Mouse (Mus musculus) liver, postnatal 0 days (tissue): ENCODE data around the gene Zfp248. TPM values are rescaled to one million over a fixed set of nuclear protein-coding genes. Genes with fewer than 3 reads are reported as not detected.
A peak's percentile ranks its signal among the peaks of the same experiment; 100 is the strongest.

Experiments
- ATAC-seq: fragments of 200-750 bp; cut with Nextera tagmentation; 2 replicates; pipeline ENCODE4 v1.8.0; 2017; ENCODE audit warnings: mild to moderate bottlenecking, moderate library complexity
- DNase-seq: peaks from one replicate; pipeline ENCODE4 v3.0.0-alpha.2; 2016
- H3K27ac ChIP-seq: fragments of 300-500 bp; sonication (generic); 2 replicates; pipeline ENCODE4 v1.5.1; 2014; ENCODE audit warnings: antibody characterized with exemption, moderate library complexity, mild to moderate bottlenecking, low read depth
- H3K27me3 ChIP-seq: fragments of 300-500 bp; sonication (generic); 2 replicates; pipeline ENCODE4 v1.6.1; 2014; ENCODE audit warnings: low read length, control low read depth, mixed read lengths; ENCODE audit not compliant: insufficient read depth
- H3K36me3 ChIP-seq: fragments of 300-500 bp; sonication (generic); replicated peaks from 2 replicates; pipeline ENCODE4 v1.6.1; 2014; ENCODE audit warnings: mild to moderate bottlenecking, control low read depth, low read length, moderate library complexity, mixed read lengths; ENCODE audit not compliant: insufficient read depth
- H3K4me1 ChIP-seq: fragments of 300-500 bp; sonication (generic); 2 replicates; pipeline ENCODE4 v1.6.1; 2014; ENCODE audit warnings: antibody characterized with exemption, mild to moderate bottlenecking, control low read depth; ENCODE audit not compliant: insufficient read depth
- H3K4me2 ChIP-seq: fragments of 300-500 bp; sonication (generic); 2 replicates; pipeline ENCODE4 v1.6.1; 2014; ENCODE audit warnings: low read depth, mild to moderate bottlenecking, low read length, moderate library complexity, mixed read lengths
- H3K4me3 ChIP-seq: fragments of 300-500 bp; sonication (generic); 2 replicates; pipeline ENCODE4 v1.5.1; 2014; ENCODE audit warnings: low read depth, low read length
- H3K9ac ChIP-seq: fragments of 300-500 bp; sonication (generic); replicated peaks from 2 replicates; pipeline ENCODE4 v1.6.1; 2014; ENCODE audit warnings: mild to moderate bottlenecking, moderate library complexity
- H3K9me3 ChIP-seq: fragments of 300-500 bp; sonication (generic); 2 replicates; pipeline ENCODE4 v1.6.1; 2016; ENCODE audit warnings: mild to moderate bottlenecking, control low read depth, low read length, mixed read lengths
- CTCF ChIP-seq: sonication (generic); IDR thresholded peaks from 2 replicates; pipeline ENCODE4 v1.5.1; 2016; ENCODE audit warnings: antibody characterized with exemption, low read depth
- EP300 ChIP-seq: IDR thresholded peaks from 2 replicates; pipeline ENCODE4 v1.6.1; 2016; ENCODE audit warnings: antibody characterized with exemption, low read depth, mild to moderate bottlenecking
- WGBS: fragments of 180-500 bp; shearing (Covaris S2); extraction: QIAGEN DNeasy Blood & Tissue Kit; methylation state at CpG from one replicate; pipeline ENCODE4 v1.1.7; 2014; ENCODE audit not compliant: insufficient replicate concordance; 5-methylcytosine and 5-hydroxymethylcytosine counted together
- polyA plus RNA-seq: library from polyadenylated mRNA; unstranded; fragments of >200 nt; fragmentation: Nextera tagmentation; extraction: Ambion mirVana; gene quantifications from 2 replicates; pipeline ENCODE4 v1.2.1, GENCODE M21; 2015

The Zfp248 gene
- polyA plus RNA-seq, 1 experiment from 2014 or later: 0.53 TPM

DNA sequence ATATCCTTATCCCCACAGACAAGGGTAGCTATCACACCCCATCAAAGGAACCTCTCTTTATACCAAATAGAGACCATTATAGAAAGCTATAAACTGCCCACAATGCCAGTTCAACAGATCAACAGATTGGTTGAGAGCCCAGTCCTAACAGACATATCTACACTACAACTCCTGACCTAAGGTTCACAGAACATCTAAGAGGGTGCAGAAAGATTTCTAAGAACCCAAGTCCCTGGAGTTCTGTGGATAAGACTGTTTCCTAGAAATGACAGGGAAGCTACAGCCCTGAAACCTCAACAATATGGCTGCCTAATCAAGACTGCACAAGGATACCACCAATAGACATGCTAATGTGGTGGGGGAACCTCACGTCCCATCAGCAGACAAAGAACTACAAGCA lies 44.9 kb downstream of the Zfp248 start:
- peak; percentile 17; the same call in 1 of the 2 replicates for ATAC-seq
- no peak overlapping the region for H3K4me2 ChIP-seq
- DNase-seq: no peak
- no peak overlapping the region for H3K4me3 ChIP-seq
- WGBS: 74% methylated on average over 1 of the region's 1 CpGs
- H3K4me1 ChIP-seq: no peaks in the 10 kb centered on the region
- TF ChIP-seq CTCF: no peak
- TF ChIP-seq EP300: no peak
- peaks cover 69% of the 10 kb centered on the region for H3K36me3 ChIP-seq
- no peak overlapping the region for H3K27ac ChIP-seq
- H3K9me3 ChIP-seq: no peaks in the 10 kb centered on the region
- H3K9ac ChIP-seq: no peak overlapping the region
- H3K27me3 ChIP-seq: no peaks in the 10 kb centered on the region

DNA sequence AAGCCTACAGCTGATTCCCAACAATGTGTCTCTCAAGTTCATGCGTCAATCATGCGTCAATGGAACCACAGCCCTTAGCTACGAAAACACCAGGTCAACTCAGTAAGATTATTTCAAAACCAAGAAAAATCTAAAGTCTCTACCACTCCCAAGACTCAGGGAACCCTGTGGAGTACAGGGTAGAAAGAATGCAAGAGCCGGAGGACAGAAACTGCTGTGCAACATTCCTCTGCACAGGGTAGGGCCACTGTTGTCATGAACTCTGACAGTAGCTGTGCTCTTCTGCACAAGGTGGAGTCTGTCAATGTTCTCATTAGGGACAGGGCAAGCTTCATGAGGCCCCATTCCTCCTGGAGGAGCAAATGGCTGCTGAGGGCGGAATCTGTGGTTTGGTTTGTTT lies 46.8 kb downstream of the Zfp248 start:
- Histone ChIP-seq H3K4me1 (no peaks in the 10 kb centered on the region), H3K27ac (no peak overlapping the region), H3K9me3 (no peaks in the 10 kb centered on the region), H3K27me3 (no peaks in the 10 kb centered on the region), H3K36me3 (peaks cover 74% of the 10 kb centered on the region), H3K4me3 (no peak overlapping the region), H3K9ac (no peak overlapping the region), H3K4me2 (no peak overlapping the region)
- 86% methylated on average over 5 of the region's 5 CpGs for WGBS
- ATAC-seq: no peak
- DNase-seq: no peak
- no peak for TF ChIP-seq EP300
- no peak for TF ChIP-seq CTCF

DNA sequence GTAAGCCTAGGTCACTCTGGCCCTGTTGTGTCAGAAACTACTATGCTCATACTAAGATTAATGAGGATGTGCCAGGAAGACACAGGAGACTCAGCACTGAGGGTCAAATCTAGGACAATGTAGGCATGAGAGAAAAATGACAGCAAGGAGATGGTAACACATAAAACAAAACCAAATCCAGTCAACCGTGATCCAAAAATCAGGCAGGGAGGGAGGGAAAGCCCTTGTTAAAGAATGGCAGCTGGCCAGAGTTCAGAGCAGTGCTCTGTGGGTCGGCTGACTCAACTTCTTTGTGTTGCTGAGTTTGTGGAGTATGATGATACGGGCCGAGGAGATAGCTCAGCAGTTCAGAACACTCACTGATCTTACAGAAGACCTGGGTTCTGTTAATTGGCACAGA lies 48.9 kb downstream of the Zfp248 start:
- no peaks in the 10 kb centered on the region for H3K4me1 ChIP-seq

DNA sequence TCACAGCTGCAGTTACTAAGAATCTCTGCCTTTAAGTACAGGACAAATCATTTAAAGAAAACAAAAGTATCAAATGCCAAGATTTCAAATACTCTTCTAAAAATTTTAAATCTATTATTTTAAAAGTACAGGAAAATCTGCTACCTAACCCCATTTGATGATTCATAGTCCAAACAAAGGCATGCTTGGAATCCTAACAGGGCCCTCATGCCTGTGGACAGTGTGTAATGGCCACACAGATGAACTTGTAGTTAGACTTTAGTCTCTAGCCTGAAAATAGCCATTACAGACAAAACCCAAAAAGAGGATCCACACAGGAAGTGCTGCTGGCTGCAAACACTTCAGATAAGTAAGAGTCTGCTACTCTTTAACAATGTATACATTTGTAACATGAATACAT lies 64.6 kb downstream of the Zfp248 start:
- Histone ChIP-seq H3K4me1 (no peaks in the 10 kb centered on the region), H3K27me3 (no peaks in the 10 kb centered on the region), H3K27ac (no peak overlapping the region), H3K9ac (no peak overlapping the region), H3K9me3 (no peaks in the 10 kb centered on the region), H3K4me3 (no peak overlapping the region), H3K4me2 (no peak overlapping the region), H3K36me3 (peaks cover 66% of the 10 kb centered on the region)
- TF ChIP-seq CTCF (no peak), EP300 (no peak)
- no peak for ATAC-seq
- DNase-seq: no peak

More for the DNA sequence above, 48.9 kb downstream of the Zfp248 start:
- no peak for TF ChIP-seq EP300
- TF ChIP-seq CTCF: no peak
- Histone ChIP-seq H3K9me3 (no peaks in the 10 kb centered on the region), H3K27me3 (no peaks in the 10 kb centered on the region), H3K4me3 (no peak overlapping the region), H3K27ac (no peak overlapping the region), H3K4me2 (no peak overlapping the region), H3K9ac (no peak overlapping the region), H3K36me3 (peaks cover 63% of the 10 kb centered on the region)
- no peak for ATAC-seq
- no peak for DNase-seq
- WGBS: 75% methylated on average over 4 of the region's 4 CpGs

DNA sequence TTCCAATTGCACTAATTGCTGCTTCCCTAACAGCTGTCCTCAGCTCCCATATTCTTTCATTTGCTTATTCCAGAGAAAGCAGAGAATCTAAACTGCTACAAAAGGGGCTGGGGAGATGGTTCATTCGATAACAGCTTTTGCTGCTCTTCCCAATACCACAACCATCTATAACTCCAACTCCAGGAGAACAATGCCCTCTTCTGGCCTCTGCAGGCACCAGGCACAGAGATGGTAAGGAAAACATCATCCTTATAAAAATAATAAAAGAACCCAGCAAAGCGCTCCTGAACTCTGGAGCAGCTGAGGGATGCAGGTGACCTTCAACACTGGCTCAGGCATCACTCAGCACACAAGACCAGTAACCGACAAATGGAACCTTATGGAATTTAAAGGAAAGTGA lies 69.4 kb downstream of the Zfp248 start:
- H3K4me2 ChIP-seq: no peak overlapping the region
- peaks cover 51% of the 10 kb centered on the region for H3K36me3 ChIP-seq
- no peak overlapping the region for H3K4me3 ChIP-seq
- no peaks in the 10 kb centered on the region for H3K4me1 ChIP-seq
- DNase-seq: no peak
- no peak overlapping the region for H3K27ac ChIP-seq
- ATAC-seq: no peak
- TF ChIP-seq CTCF: 0 out of 2 replicates have a peak, but pooled peaks have one; percentile 8
- no peak for TF ChIP-seq EP300
- no peaks in the 10 kb centered on the region for H3K27me3 ChIP-seq
- H3K9me3 ChIP-seq: no peaks in the 10 kb centered on the region
- H3K9ac ChIP-seq: no peak overlapping the region
- WGBS: 83% methylated on average over 3 of the region's 3 CpGs

DNA sequence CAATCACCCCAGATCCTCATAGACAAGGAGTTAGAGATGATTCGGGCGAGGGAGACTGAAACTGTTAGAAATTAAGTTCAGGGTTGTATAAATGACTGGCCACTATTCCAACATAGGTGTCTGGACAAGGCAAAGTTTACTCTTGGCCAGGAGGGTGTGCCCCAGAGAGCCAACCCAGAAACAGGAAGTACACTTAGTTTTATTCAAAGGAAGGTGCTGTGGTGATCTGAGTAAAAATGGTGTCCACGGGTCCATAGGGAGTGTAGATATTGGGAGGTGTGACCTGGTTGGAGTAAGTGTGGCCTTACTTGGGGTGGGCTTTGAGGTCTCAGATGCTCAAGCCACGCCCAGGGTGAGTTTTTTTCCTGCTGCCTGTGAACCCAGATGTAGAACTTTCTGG lies 74.1 kb downstream of the Zfp248 start:
- Histone ChIP-seq H3K9me3 (no peaks in the 10 kb centered on the region), H3K9ac (no peak overlapping the region), H3K4me3 (no peak overlapping the region), H3K27me3 (no peaks in the 10 kb centered on the region), H3K4me2 (no peak overlapping the region), H3K4me1 (no peaks in the 10 kb centered on the region), H3K36me3 (peaks cover 31% of the 10 kb centered on the region), H3K27ac (no peak overlapping the region)
- TF ChIP-seq CTCF (no peak), EP300 (no peak)
- DNase-seq (no peak), ATAC-seq (no peak)
- 67% methylated on average over 4 of the region's 4 CpGs for WGBS

DNA sequence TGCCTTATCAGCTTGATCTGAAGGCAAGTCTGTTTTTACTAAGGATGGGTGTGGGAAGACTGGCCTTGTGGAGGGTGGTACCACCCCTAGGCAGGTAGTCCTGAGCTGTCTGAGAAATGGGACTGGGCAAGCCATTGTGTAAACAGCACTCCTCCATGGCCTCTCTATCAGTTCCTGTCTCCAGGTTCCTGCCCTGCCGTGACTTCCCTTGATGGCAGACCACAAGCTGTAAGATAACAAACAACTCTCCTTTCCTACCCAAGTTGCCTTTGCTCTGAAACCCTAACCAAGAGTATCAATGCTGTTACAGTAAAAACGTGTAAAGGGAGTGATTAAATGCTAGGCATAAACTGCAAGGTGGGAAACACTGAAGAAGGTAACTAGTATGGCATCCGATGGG lies 74.7 kb downstream of the Zfp248 start:
- H3K9ac ChIP-seq: no peak overlapping the region
- no peaks in the 10 kb centered on the region for H3K27me3 ChIP-seq
- peaks cover 28% of the 10 kb centered on the region for H3K36me3 ChIP-seq
- H3K4me2 ChIP-seq: no peak overlapping the region
- no peak overlapping the region for H3K4me3 ChIP-seq
- no peaks in the 10 kb centered on the region for H3K4me1 ChIP-seq
- 32% methylated on average over 3 of the region's 3 CpGs for WGBS
- no peaks in the 10 kb centered on the region for H3K9me3 ChIP-seq
- ATAC-seq (no peak), DNase-seq (no peak)
- H3K27ac ChIP-seq: no peak overlapping the region
- TF ChIP-seq EP300 (no peak), CTCF (no peak)
